In genomic region chr8:124192242-124192641, GRCm38 (mm10) we compare ENCODE assay signal across 11 mouse cellular contexts.
"Had no signal": no experiment of that assay in that cellular context is flagged by ENCODE, and none has a peak within 500 bp of the region (broad histone marks: within the 10 kb centered on the region; RNA-seq: fewer than 3 reads in every experiment).

No protein-coding gene starts in this region.

- H3K27me3 ChIP-seq: midbrain, embryonic 15.5 days; neural tube, embryonic 12.5 days had no signal

- H3K9me3 ChIP-seq: liver, embryonic 15.5 days; midbrain, embryonic 15.5 days; neural tube, embryonic 12.5 days had no signal

- H3K27ac ChIP-seq: liver, embryonic 15.5 days; macrophage; midbrain, embryonic 15.5 days; neural tube, embryonic 12.5 days had no signal

- H3K36me3 ChIP-seq: liver, embryonic 15.5 days; midbrain, embryonic 15.5 days; neural tube, embryonic 12.5 days had no signal

- H3K9ac ChIP-seq: liver, embryonic 15.5 days; midbrain, embryonic 15.5 days; neural tube, embryonic 12.5 days had no signal

- ATAC-seq: midbrain, embryonic 15.5 days had no signal

- H3K4me3 ChIP-seq: liver, embryonic 15.5 days; megakaryocyte, embryonic 14.5 days; midbrain, embryonic 15.5 days; neural tube, embryonic 12.5 days had no signal

- H3K4me2 ChIP-seq: liver, embryonic 11.5 days; liver, embryonic 15.5 days; midbrain, embryonic 11.5 days; midbrain, embryonic 15.5 days; neural tube, embryonic 12.5 days had no signal

- H3K4me1 ChIP-seq: liver, embryonic 15.5 days had no signal

- DNase-seq: kidney, postnatal 25 days; lung, adult 2 months; retina, postnatal 1 day; thymus, postnatal 4 days had no signal
